Mouse (Mus musculus) cortical plate, adult 2 months (tissue): ENCODE data around the gene Gabre. TPM values are rescaled to one million over a fixed set of nuclear protein-coding genes. Genes with fewer than 3 reads are reported as not detected.
A peak's percentile ranks its signal among the peaks of the same experiment; 100 is the strongest.

ENCODE experiments used
- H3K27ac ChIP-seq: fragments of 200-500 bp; 2 replicates; pipeline ENCODE4 v1.5.1; 2012; ENCODE audit warnings: low read length, control low read depth, inconsistent platforms; ENCODE audit not compliant: insufficient read depth
- H3K4me1 ChIP-seq: fragments of 200-500 bp; 2 replicates; pipeline ENCODE4 v1.6.1; 2011; ENCODE audit warnings: low read length; ENCODE audit not compliant: control insufficient read depth, insufficient read depth
- H3K4me3 ChIP-seq: fragments of 200-500 bp; 2 replicates; pipeline ENCODE4 v1.5.1; 2011; ENCODE audit warnings: mild to moderate bottlenecking, low read length, control low read depth; ENCODE audit not compliant: insufficient read depth
- CTCF ChIP-seq: fragments of 200-500 bp; IDR thresholded peaks from 2 replicates; pipeline ENCODE4 v1.5.1; 2011; ENCODE audit warnings: mild to moderate bottlenecking, control low read depth, low read length; ENCODE audit not compliant: insufficient read depth; ENCODE audit errors: extremely low read depth
- POLR2A ChIP-seq: fragments of 200-500 bp; IDR thresholded peaks from 2 replicates; pipeline ENCODE4 v1.6.1; 2011; ENCODE audit warnings: mild to moderate bottlenecking, low read length, control low read depth; ENCODE audit not compliant: insufficient read depth; ENCODE audit errors: extremely low read depth
- polyA plus RNA-seq: library from polyadenylated mRNA; depleted of rRNA; stranded (reverse); fragments of >200 nt; gene quantifications from 2 replicates; pipeline ENCODE4 v1.2.3, GENCODE M21; 2012; rRNA removed

Gabre gene
- polyA plus RNA-seq: 0.06 and 0.15 TPM in 2 replicates

DNA sequence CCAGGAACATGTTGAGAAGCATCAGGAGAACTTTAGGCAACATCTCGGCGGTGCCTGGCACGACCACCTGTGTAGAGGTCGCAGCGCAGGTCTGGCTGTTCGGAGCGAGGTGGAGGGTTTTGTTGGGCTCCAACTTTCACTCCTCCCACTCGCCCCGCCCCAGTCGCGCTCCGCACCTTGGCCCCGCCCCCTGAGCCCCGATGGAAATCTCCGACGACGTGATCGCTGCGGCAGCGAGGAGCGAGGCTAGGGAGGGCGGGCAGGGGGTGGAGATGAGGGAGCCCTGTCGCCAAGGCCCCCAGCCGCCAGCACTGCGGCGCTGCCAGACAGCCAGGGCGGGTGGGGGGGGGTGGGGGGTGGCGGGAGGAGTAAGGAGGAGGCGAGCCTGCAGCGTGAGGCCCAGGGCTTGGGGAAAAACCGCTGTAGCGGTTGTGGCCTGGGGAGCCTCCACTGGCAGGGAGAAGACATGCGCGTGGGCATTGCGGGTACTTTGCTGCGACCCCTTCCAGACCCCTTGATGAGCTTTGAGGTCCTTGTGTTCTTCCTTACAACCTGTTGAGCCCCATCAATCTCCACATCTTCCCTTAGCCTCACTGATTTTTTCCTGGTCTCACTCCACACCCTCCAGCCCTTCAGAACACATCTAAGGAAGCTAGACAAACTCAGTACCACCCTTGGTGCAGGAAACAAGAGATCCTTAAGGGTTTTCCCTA lies at the start of gene Gabre:
Gabre (minus strand) TSS at position 145 of the 713 bp plus-strand sequence.
- Histone ChIP-seq H3K27ac (no peak within 1 kb of the TSS), H3K4me3 (peak within 1 kb of the TSS; percentile 17), H3K4me1 (no peaks in the 10 kb centered on the region)
- TF ChIP-seq POLR2A: no peak
- no peak for TF ChIP-seq CTCF

DNA sequence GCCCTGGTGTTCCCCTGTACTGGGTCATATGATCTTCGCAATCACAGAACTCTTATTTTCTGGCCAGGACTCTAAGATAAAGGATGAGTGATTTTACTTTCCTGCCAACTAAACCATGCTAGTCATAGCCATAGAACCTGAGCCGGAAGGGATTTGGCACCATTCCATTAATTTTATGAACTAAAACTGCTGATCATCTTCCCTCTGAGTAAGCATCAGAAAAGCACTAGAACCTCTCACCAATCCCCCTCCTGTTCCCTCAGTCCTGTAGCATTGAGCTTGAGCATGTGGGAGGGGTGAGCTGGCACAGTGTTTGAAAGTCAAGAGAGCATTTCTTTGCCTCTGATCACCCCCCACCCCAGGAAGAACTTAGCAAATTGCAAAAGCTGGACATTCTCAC lies 23.2 kb upstream of the Gabre start:
- Histone ChIP-seq H3K27ac (no peak overlapping the region), H3K4me3 (no peak overlapping the region), H3K4me1 (no peaks in the 10 kb centered on the region)
- TF ChIP-seq CTCF: no peak
- TF ChIP-seq POLR2A: no peak

DNA sequence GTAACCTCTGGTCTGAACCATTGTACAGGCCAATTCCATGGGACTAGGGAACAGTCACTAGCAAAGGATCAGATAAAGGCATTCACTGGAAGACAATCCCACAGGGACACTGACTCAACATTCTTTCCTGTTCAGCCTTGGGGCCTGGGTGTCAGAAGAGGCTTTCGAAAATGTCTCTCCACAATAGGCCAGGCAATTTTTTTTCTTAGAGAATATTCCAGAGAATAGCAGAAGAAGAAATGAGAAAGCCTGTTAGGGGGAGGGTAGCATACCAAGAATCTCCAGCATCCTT lies 715 bp upstream of the Gabre start:
- no peak for TF ChIP-seq POLR2A
- TF ChIP-seq CTCF: no peak
- H3K27ac ChIP-seq: no peak overlapping the region
- no peak overlapping the region for H3K4me3 ChIP-seq
- no peaks in the 10 kb centered on the region for H3K4me1 ChIP-seq

- TF ChIP-seq CTCF: no peak
- no peaks in the 10 kb centered on the region for H3K4me1 ChIP-seq
- H3K4me3 ChIP-seq: peak overlapping the region; percentile 17
- H3K27ac ChIP-seq: no peak overlapping the region
Observed at GRCm38 (mm10) chrX:72273966-72274658, 491 bp downstream of the Gabre start.

- Histone ChIP-seq H3K27ac (no peak overlapping the region), H3K4me1 (no peaks in the 10 kb centered on the region), H3K4me3 (no peak overlapping the region)
- TF ChIP-seq CTCF (no peak), POLR2A (no peak)
Observed at GRCm38 (mm10) chrX:72270637-72271036, 4.0 kb downstream of the Gabre start.

- TF ChIP-seq POLR2A (no peak), CTCF (no peak)
- Histone ChIP-seq H3K27ac (no peak within 1 kb of the TSS), H3K4me3 (no peak within 1 kb of the TSS), H3K4me1 (no peaks in the 10 kb centered on the region)
Observed at GRCm38 (mm10) chrX:72221717-72222116, 52.9 kb downstream of the Gabre start, which contains the start of gene Magea4. Gene Magea4, plus strand, starts transcription at chrX:72222017.

Other genes with a start within 250 kb of the Gabre start
- gene Magea4, start 52.8 kb downstream of the Gabre start, polyA plus RNA-seq: not detected in 2 replicates
- gene Magea10, start 112.1 kb upstream of the Gabre start, polyA plus RNA-seq: not detected in 2 replicates